22 mouse cellular contexts compared by ENCODE assay signal in the genomic region with DNA sequence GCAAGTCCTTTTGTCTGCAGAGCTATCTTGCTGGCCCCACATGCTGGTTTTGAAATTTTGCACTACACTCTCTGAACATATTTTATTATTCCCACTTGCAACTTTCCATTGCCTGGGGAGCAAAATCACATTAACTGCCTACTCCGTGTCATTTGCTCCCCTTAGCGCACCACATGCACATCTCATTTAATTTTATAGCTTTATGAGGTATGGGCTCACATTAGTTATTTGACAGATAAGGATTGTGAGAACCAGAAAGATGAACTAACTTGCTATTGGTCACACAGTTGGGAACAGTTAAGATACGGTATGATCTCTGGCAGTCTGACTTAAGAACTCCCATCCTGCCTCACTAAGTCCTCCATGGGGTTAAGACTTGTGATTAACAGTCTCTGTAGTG.
"Had no signal": no experiment of that assay in that cellular context is flagged by ENCODE, and none has a peak within 500 bp of the region (broad histone marks: within the 10 kb centered on the region; RNA-seq: fewer than 3 reads in every experiment).

No protein-coding gene starts in this region.

- H3K27ac ChIP-seq: gastrocnemius, adult 2 months; heart, embryonic 10.5 days; hindbrain, embryonic 13.5 days; kidney, embryonic 15.5 days; kidney, postnatal 0 days; limb, embryonic 13.5 days; limb, embryonic 15.5 days had no signal

- H3K4me2 ChIP-seq: heart, embryonic 12.5 days; hindbrain, embryonic 13.5 days; kidney, embryonic 15.5 days; limb, embryonic 13.5 days; limb, embryonic 15.5 days had no signal

- DNase-seq: gastrocnemius, adult 2 months; gastrocnemius, postnatal 10 days; gastrocnemius, postnatal 25 days; heart, adult 18-20 months; heart, postnatal 10 days; kidney, adult 11 months; kidney, adult 2 months; kidney, adult 9 months; kidney, postnatal 14 days; kidney, postnatal 36 days; layer of hippocampus, adult 9-11 months; layer of hippocampus, postnatal 36 days; left cerebral cortex, postnatal 4 days had no signal

- H3K4me3 ChIP-seq: gastrocnemius, adult 2 months; heart, embryonic 10.5 days; heart, embryonic 12.5 days; hindbrain, embryonic 13.5 days; kidney, embryonic 15.5 days; limb, embryonic 13.5 days; limb, embryonic 15.5 days had no signal

- H3K9me3 ChIP-seq: heart, embryonic 10.5 days; hindbrain, embryonic 13.5 days; limb, embryonic 15.5 days had no signal

- H3K4me1 ChIP-seq: heart, embryonic 10.5 days; heart, embryonic 12.5 days; hindbrain, embryonic 13.5 days; kidney, embryonic 15.5 days; limb, embryonic 15.5 days had no signal

- ATAC-seq: hindbrain, embryonic 16.5 days; intestine, embryonic 16.5 days had no signal

- H3K36me3 ChIP-seq: heart, embryonic 10.5 days; heart, embryonic 12.5 days; kidney, embryonic 15.5 days; limb, embryonic 13.5 days; limb, embryonic 15.5 days had no signal

- H3K27me3 ChIP-seq: heart, embryonic 12.5 days; hindbrain, embryonic 13.5 days; kidney, embryonic 15.5 days; limb, embryonic 13.5 days; limb, embryonic 15.5 days had no signal

- H3K9ac ChIP-seq: heart, embryonic 12.5 days; hindbrain, embryonic 13.5 days; kidney, embryonic 15.5 days; limb, embryonic 13.5 days; limb, embryonic 15.5 days had no signal
